Mouse (Mus musculus) adrenal gland (tissue): ENCODE results near the gene Cdc14a.
"Not testable (repeated sequence)": the region's sequence is repeated elsewhere in the genome, so short reads cannot be mapped to it uniquely, and the experiment has no call there.

ENCODE experiments used
- intact Hi-C: fragments of 180-260 bp; cut with DNase I; formaldehyde crosslinking; loops from one replicate; pipeline ENCODE4 v1.15.1; 2025

Gene Cdc14a

GRCm38 (mm10) chr3:116375442-116375841, 48.4 kb downstream of the Cdc14a start:
- intact Hi-C loops, result no loop called here

- intact Hi-C loops, result no loop called here
Observed at GRCm38 (mm10) chr3:116374486-116374885, 49.3 kb downstream of the Cdc14a start.

GRCm38 (mm10) chr3:116373196-116373595, 50.6 kb downstream of the Cdc14a start:
- intact Hi-C loops, result no loop called here

GRCm38 (mm10) chr3:116368868-116369437, 54.9 kb downstream of the Cdc14a start:
- intact Hi-C loops, result no loop called here

GRCm38 (mm10) chr3:116366125-116366524, 57.7 kb downstream of the Cdc14a start:
- intact Hi-C loops, result no loop called here

GRCm38 (mm10) chr3:116361906-116362305, 61.9 kb downstream of the Cdc14a start:
- intact Hi-C loops, result no loop called here

- intact Hi-C loops, result no loop called here
Observed at GRCm38 (mm10) chr3:116361101-116361500, 62.7 kb downstream of the Cdc14a start.

GRCm38 (mm10) chr3:116357866-116358265, 66.0 kb downstream of the Cdc14a start:
- intact Hi-C loops, result no loop called here

GRCm38 (mm10) chr3:116357180-116357579, 66.7 kb downstream of the Cdc14a start:
- intact Hi-C loops, result no loop called here

GRCm38 (mm10) chr3:116355026-116355788, 68.6 kb downstream of the Cdc14a start:
- intact Hi-C loops, result no loop called here

- intact Hi-C loops, result no loop called here
Observed at GRCm38 (mm10) chr3:116352486-116352885, 71.3 kb downstream of the Cdc14a start.

- intact Hi-C loops, result no loop called here
Observed at GRCm38 (mm10) chr3:116350389-116350967, 73.4 kb downstream of the Cdc14a start.

GRCm38 (mm10) chr3:116347571-116347970, 76.3 kb downstream of the Cdc14a start:
- intact Hi-C loops, result not testable (repeated sequence)

GRCm38 (mm10) chr3:116345245-116345644, 78.6 kb downstream of the Cdc14a start:
- intact Hi-C loops, result no loop called here

GRCm38 (mm10) chr3:116342251-116342650, 81.6 kb downstream of the Cdc14a start:
- intact Hi-C loops, result loop anchor here (2.0 to 5.0 kb wide), 2 partner anchors 81 to 150 kb away; no protein-coding TSS in a partner anchor

GRCm38 (mm10) chr3:116340950-116341624, 82.7 kb downstream of the Cdc14a start:
- intact Hi-C loops, result loop anchor here (5.0 kb wide), 1 partner anchor 151 kb away; no protein-coding TSS in a partner anchor

GRCm38 (mm10) chr3:116340281-116340680, 83.6 kb downstream of the Cdc14a start:
- intact Hi-C loops, result loop anchor here (5.0 kb wide), 1 partner anchor 152 kb away; no protein-coding TSS in a partner anchor

- intact Hi-C loops, result loop anchor here (5.0 kb wide), 1 partner anchor 164 kb away; no protein-coding TSS in a partner anchor
Observed at GRCm38 (mm10) chr3:116338616-116339015, 85.2 kb downstream of the Cdc14a start.

- intact Hi-C loops, result loop anchor here (5.0 kb wide), 1 partner anchor 164 kb away; no protein-coding TSS in a partner anchor
Observed at GRCm38 (mm10) chr3:116337840-116338239, 86.0 kb downstream of the Cdc14a start.

- intact Hi-C loops, result loop anchor here (5.0 kb wide), 1 partner anchor 167 kb away; no protein-coding TSS in a partner anchor
Observed at GRCm38 (mm10) chr3:116335036-116335435, 88.8 kb downstream of the Cdc14a start.

- intact Hi-C loops, result loop anchor here (5.0 kb wide), 3 partner anchors 179 to 419 kb away; partner anchors contain the start of gene Dbt
Observed at GRCm38 (mm10) chr3:116333711-116334110, 90.1 kb downstream of the Cdc14a start.
